Mouse (Mus musculus): Measurements from ENCODE around the gene Tcf21. TPM values are rescaled to one million over a fixed set of nuclear protein-coding genes. Genes with fewer than 3 reads are reported as not detected.

Gene Tcf21
- 285 and 296 TPM in 2 replicates for polyA plus RNA-seq (2012; rRNA removed)

GRCm38 (mm10) chr10:22819871-22820590 lies at the start of gene Tcf21:
Gene Tcf21 (minus strand): TSS chr10:22820174.
- no peak for DNase-seq (ENCODE audit: low spot score)

DNA sequence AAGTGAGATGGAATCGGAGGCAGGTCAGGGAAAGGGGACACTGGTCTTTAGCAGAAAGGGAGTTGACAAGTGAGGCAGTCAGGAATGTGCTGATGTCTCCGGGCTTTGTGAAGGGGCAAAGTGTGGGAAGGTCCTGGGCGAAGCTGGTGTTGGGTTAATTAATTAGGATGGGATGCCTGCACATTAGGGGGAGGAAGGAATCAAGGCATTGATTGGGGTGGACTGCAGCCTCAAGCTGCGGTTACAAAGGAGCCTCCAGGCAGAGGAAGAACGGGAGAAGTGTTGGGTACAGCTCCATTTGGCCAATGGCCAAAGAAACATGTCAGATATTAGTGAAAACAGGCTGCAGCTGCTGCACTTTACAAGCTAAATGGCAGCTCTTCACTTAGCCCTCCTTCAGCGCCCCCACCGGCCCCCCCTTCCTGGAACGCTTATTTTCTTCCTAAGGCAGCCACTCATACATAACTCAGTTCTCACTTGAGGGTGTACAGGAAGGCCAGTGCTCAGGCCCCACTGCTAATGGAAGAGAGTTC lies 48.5 kb upstream of the Tcf21 start:
- DNase-seq (ENCODE audit: low spot score): no peak

DNA sequence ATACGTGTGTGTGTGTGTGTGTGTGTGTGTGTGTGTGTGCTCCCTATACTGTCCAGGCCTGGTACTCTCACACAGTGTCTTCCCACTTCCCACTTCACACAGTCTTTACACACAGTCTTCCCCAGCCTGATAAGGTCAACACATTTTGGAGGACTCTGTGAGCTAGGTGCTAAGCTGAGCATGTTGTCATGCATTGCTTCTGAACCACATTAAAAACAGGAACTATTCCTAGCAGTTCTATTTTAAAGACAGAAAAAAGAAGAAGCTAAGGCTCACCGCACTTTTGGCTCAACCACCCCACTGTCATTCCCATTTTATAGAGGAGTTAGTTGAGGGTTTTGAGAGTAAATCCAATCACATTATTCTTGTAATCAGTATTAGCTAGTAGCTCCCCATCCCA lies 47.2 kb upstream of the Tcf21 start:
- DNase-seq (ENCODE audit: low spot score): no peak

DNA sequence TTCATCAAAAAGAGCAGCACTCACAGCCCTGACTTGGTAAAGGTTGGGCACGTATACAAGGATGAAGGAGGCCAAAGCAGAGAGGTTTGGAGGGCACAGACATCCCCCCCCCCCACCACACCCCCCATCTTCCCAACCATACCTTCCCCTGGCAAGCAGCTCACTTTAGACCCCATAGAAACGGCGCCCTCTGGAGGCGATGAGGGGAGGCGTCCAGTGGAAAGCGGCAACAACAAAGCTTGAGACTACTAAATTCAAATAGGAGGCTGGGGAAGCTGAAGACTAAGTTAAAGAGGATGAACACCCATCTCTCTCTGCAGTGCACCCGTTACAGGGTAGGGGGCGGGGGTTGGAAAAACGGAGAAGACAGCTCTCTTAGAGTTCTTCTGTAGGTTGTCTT lies 38.1 kb upstream of the Tcf21 start:
- DNase-seq (ENCODE audit: low spot score): no peak

DNA sequence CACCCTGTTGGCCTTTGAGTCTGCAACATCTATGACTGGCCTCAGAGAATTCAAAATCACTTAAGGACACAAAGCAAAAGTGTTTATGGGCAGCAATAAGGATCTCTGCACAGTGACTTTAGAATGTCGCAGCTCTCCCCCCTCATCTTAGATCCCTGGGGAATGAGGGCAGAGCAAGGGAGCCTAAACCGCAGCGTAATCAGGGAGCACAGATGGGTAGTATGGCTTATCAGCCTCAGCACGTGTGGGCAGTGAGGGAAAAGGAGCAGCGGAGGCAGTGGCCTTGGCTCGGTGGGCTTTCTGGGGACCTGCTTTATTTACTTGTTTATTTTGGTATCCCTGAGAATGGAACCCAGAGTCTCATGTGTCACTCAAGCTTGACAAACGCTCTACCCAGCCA lies 34.4 kb upstream of the Tcf21 start:
- DNase-seq (ENCODE audit: low spot score): no peak

DNA sequence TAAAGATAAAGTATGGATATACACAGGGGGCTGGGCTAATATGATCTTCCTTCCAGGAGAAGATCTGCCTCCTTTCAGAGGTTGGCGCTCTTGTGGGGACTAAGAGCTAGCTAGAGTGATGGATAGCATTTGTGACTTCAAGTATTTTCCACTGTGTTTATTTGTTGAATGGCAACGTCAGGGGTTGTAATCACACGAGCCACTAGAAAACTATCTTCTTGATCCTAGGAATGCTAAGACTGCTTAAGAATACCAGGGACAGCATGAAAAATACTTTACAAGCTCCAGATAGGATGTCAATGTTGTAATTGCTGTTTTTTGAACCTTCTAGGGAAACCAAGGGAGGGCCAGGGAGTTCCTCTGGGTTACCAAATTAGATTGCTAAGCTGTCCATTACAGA lies 25.4 kb upstream of the Tcf21 start:
- no peak for DNase-seq (ENCODE audit: low spot score)

DNA sequence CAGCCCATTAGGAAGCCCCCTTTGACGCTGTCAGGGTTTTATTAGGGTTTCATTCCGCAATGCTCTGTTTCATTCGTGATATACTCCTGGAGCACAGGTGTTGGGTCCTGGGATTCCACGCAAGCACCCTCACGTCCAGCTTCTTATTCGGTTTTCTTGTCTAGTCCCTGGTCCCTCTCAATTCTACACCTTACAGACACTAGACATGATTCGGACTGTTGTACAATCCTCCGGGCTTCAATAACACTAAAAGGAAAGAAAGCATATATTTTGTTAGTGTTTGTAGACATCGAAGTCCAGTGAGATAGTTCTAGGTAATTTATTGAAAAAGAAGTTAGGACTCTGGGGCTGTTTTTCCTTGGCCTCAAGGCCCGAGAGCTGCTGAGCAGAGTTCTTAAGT lies 24.8 kb upstream of the Tcf21 start:
- no peak for DNase-seq (ENCODE audit: low spot score)

DNA sequence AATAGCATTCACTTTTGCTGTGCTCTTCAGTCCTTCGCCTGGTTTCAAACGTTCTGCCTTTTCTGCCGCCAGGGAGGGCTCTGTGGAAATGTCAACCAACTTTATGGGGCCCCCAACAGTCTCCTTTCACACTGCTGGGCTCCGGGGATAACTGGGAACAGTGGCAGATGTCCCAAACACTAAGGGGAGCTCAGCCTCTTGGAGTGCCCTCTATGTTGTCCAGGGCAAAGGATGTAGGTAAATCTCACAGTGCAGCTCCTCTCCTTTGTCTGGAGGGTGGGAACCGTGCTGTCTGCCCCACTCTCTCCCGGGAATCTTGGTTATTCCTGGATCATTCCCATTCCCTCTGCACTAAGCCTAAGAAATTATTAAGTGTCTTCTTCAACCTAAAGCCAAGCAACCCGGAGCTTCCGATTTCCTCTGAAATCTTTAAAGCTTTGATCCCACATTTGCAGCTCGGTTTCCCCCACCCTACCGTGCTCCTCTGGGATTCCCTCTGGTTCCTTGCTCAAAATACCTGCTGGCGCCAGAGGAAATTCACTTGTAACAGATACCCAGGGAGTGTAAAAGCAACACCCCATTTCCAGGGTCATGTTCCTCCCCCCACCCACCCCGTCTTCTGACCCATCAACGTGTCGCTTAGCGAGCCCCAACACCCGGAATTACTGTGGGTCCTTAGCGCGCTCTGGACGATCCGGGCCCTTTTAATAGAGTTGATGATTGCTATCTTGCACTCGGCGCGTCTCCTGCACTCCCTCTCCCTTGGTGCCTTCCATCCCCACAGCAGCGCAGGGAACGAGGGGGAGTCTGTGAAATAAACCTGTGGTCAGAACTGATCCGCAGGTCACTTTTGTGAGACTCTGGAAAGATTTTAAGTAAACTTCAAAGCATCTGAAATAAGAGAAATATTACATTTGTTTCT lies 23.7 kb upstream of the Tcf21 start:
- no peak for DNase-seq (ENCODE audit: low spot score)

- no peak for DNase-seq (ENCODE audit: low spot score)
Measured at GRCm38 (mm10) chr10:22842781-22843439, 22.9 kb upstream of the Tcf21 start.

- DNase-seq (ENCODE audit: low spot score): no peak
Measured at GRCm38 (mm10) chr10:22842113-22842512, 22.1 kb upstream of the Tcf21 start.

DNA sequence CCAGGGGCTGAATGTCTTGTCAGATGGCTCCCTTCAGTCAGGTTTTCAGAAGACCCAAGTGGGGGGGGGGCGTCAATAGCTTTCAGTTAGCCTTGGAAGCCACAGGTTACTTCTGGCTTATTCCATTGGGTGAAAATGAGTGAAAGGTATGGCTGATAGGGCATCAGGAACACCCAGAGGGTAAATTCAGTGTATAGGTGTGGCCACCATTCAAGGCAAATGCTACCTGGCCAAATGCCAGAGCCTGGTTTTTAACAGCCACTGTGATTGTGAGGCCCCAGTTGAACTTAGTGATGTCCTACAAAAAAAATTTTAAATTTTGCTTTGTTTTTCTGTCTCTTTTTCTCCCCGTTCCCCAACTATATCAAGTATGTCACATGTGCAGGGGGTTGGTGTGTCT lies 6.3 kb upstream of the Tcf21 start:
- no peak for DNase-seq (ENCODE audit: low spot score)

GRCm38 (mm10) chr10:22822896-22823295 lies 2.9 kb upstream of the Tcf21 start:
- DNase-seq (ENCODE audit: low spot score): no peak

DNA sequence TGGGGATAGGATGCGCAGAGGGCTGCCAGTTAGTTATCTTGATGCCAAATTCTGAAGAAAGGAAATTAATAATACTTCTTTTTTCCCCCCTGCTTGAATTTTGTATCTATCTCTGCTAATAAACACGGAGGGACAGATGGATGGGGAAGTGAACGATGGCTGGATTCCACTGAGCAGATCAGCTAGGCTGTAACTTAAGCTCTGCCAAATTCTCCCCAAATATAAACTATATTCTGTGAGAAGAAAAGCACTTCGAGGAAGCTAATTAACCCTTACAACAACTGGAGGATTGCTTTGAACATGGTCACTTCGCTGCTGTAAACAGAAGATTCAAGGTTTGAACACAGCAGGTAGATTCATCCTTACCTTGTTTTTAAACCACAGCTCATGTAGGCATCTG lies 2.5 kb upstream of the Tcf21 start:
- DNase-seq (ENCODE audit: low spot score): no peak

DNA sequence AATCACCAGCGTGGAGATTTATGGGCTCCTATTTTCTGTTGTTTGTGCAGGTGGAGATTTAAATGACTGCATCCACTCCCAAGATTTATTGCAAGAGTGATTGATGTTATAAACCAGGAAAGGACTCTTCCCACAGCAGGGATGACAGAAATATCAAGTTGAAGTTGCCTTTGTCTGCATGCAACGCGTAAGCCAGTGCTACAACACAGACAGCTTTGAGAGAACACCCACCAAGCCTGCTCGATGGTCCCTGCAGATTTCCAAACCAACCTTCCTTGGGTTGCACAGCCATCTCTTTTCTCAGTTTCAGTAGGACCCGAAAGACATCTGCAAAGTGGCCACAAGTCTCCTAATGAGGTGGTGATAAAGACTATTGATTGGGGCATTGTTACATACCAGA lies 1.7 kb upstream of the Tcf21 start:
- no peak for DNase-seq (ENCODE audit: low spot score)

DNA sequence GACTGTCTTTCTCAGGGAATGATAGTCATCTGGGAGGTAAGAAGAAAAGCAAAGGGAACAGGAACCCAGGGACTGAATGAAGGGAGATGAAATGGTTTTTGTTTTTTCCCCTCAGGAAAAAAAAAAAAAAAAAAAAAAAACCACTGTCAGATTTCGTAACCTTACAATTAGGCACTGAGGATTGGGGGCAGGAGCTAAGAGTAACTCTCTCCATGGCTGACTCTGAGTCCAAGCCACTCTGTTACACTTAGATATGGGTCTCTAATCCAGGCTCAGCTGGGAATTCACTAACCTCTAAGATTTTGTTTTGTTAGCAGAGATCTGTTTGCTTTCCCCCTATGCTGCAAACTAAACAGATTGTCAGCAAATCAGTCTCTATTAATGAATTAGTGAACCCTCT lies 1.3 kb upstream of the Tcf21 start:
- DNase-seq (ENCODE audit: low spot score): no peak

- no peak for DNase-seq (ENCODE audit: low spot score)
Measured at GRCm38 (mm10) chr10:22820841-22821240, 867 bp upstream of the Tcf21 start.

DNA sequence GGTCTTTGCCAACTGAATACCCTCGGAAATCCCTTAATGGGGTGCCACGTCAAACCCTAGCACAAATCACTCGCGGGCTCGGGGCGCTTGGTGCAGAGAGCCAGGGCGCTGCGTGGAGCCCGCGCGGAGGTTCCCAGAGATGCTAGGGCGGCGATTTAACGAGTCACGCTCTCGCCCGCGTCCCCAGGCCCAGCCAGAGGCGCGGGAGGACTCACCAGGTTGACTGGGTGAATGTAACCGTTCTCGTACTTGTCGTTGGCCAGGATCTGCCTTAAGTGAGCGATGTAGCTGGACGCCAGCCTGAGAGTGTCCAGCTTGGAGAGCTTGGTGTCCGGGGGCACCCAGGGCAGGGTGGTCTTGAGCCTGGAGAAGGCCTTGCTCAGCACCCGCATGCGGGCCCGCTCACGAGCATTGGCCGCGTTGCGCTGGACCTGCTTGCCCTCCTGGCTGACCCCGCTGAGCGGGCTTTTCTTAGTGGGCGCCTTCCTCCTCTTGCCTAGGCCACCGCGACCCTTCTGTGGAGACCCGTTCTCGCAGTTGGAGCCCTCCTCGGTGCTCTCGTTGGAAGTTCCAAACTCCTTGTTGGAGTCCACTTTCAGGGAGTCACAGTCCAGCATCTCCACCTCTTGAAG lies 619 bp downstream of the Tcf21 start:
- no peak for DNase-seq (ENCODE audit: low spot score)

GRCm38 (mm10) chr10:22818600-22819238 lies 1.3 kb downstream of the Tcf21 start:
- no peak for DNase-seq (ENCODE audit: low spot score)

GRCm38 (mm10) chr10:22817976-22818375 lies 2.0 kb downstream of the Tcf21 start:
- DNase-seq (ENCODE audit: low spot score): no peak

DNA sequence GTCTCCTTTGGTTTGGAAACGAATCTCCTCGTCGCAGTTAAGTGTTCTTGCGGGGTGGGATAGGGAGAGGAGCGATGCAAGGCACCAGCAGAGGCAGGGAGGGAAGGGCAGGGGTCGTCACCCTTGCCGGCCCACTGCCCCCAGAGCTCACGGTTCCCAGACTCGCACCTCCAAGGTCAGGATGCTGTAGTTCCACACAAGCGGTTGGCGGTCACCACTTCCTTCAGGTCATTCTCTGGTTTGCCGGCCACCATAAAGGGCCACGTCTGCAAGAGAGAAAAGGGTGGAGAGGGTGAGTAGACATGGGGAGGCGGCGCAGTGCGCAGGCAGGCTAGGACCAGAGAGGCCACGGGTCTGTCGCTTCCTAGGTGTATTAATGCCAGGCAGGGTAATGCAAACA lies 2.4 kb downstream of the Tcf21 start:
- DNase-seq (ENCODE audit: low spot score): no peak

- no peak for DNase-seq (ENCODE audit: low spot score)
Measured at GRCm38 (mm10) chr10:22816237-22816762, 3.7 kb downstream of the Tcf21 start.

Measured in urinary bladder, adult 2 months (tissue).